Mouse (Mus musculus) mammary gland, adult 2 months (tissue): ENCODE measurements around the gene Vmn1r234. TPM values are rescaled to one million over a fixed set of nuclear protein-coding genes. Genes with fewer than 3 reads are reported as not detected.

Experiments used
- polyA plus RNA-seq: library from polyadenylated mRNA; depleted of rRNA; stranded (reverse); fragments of >200 nt; gene quantifications from 2 replicates; pipeline ENCODE4 v1.2.3, GENCODE M21; 2012; ENCODE audit warnings: low replicate concordance; rRNA removed

Vmn1r234 gene
- polyA plus RNA-seq: not detected in 2 replicates

GRCm38 (mm10) chr17:21225787-21226186 lies at the start of gene Vmn1r234:
TSS of gene Vmn1r234 (plus strand) at chr17:21226087.

GRCm38 (mm10) chr17:21256111-21256510 lies 30.2 kb downstream of the Vmn1r234 start, which contains the start of gene Vmn1r235:
TSS of gene Vmn1r235 (plus strand) at chr17:21256411.

DNA sequence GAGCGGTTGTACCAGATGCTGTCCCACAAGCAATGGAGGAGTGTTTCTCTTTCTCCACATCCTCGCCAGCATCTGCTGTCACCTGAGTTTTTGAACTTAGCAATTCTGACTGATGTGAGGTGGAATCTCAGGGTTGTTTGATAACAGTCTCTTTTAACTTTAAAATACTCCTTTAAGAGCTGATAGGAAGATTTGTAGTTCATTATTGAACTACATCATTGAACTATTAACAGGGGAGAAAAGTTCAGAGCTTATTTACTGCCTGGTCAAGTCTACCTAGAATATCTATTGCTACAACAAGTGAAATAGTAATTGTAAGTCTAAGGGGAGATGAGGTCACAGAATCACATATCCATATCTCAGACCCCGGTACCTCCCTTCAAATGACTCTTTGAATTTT lies 56.8 kb downstream of the Vmn1r234 start, which contains the start of gene Vmn1r236:
TSS of gene Vmn1r236 (plus strand) at position 301 of the 400 bp plus-strand sequence.

Other genes with a start within 250 kb of the Vmn1r234 start
- not detected in 2 replicates for gene Vmn1r233, start 229.6 kb upstream of the Vmn1r234 start, polyA plus RNA-seq
- gene Zfp160, start 217.2 kb upstream of the Vmn1r234 start, polyA plus RNA-seq: 1.3 and 3.4 TPM in 2 replicates
- gene Vmn1r235, start 30.3 kb downstream of the Vmn1r234 start, polyA plus RNA-seq: not detected in 2 replicates
- gene Vmn1r236, start 56.9 kb downstream of the Vmn1r234 start, polyA plus RNA-seq: not detected in 2 replicates
- gene Vmn1r237, start 85.8 kb downstream of the Vmn1r234 start, polyA plus RNA-seq: not detected in 2 replicates
- 0.13 and 0.47 TPM in 2 replicates for gene Zfp677, start 157.7 kb downstream of the Vmn1r234 start, polyA plus RNA-seq
- gene Zfp54, start 197.1 kb downstream of the Vmn1r234 start, polyA plus RNA-seq: 0.26 and 1.1 TPM in 2 replicates
- 0.42 and 0.99 TPM in 2 replicates for gene Zfp51, start 224.3 kb downstream of the Vmn1r234 start, polyA plus RNA-seq